Mouse (Mus musculus): Measurements from ENCODE around the gene Acer3. TPM values are rescaled to one million over a fixed set of nuclear protein-coding genes. Genes with fewer than 3 reads are reported as not detected.
A peak's percentile ranks its signal among the peaks of the same experiment; 100 is the strongest.

Gene Acer3
- polyA plus RNA-seq, 1 experiment from 2014 or later: 39.0 TPM

DNA sequence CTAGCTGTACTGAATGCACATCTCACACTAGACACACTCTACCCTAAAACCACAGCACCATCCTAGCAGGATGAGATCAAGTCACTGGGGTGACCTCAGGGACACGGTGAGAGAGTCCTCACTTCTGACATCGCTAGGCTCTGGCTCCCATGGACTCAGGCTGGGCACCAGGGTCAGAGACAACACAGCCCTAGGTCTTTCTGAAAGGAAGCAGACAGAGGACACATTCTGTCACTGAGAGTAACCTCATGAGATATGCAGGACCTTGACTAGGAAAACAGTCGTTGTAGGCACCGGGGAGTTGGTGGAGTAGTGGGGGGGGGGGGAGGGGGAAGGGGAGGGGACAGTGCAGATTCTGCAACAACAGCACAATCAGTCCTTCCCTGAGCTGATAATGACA is 147.6 kb downstream of the Acer3 start:
- WGBS (ENCODE audit: missing documents): 52% methylated on average over 4 of the region's 4 CpGs
- Histone ChIP-seq H3K36me3 (ENCODE audit: inconsistent target) (no peaks in the 10 kb centered on the region), H3K27ac (no peak overlapping the region), H3K79me2 (ENCODE audit: inconsistent target) (no peaks in the 10 kb centered on the region), H3K4me3 (ENCODE audit: inconsistent target) (no peak overlapping the region)

DNA sequence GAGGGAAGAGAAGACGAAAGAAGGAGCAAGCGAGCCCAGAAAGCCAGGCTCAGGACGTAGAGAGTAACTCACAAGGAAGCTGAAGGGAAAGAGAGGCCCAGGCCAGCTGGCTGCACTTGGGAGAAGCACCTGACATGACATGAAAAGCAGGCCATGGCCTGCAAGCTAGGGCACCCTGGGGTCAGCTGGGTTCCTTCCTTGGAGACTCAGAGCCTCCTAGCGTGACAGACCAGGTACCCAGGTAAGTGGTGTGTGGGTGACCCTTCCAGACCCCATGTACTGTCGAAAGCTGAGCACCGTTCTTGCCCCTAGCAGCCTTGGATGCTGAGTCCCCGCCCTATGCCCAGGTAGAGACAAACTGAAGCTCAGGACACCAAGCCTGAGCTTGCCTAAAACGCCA is 148.3 kb downstream of the Acer3 start:
- H3K79me2 ChIP-seq (ENCODE audit: inconsistent target): no peaks in the 10 kb centered on the region
- 96% methylated on average over 8 of the region's 8 CpGs for WGBS (ENCODE audit: missing documents)
- H3K36me3 ChIP-seq (ENCODE audit: inconsistent target): no peaks in the 10 kb centered on the region
- H3K4me3 ChIP-seq (ENCODE audit: inconsistent target): no peak overlapping the region
- peak overlapping the region; percentile 79; the same call in 1 of the 2 replicates for H3K27ac ChIP-seq

DNA sequence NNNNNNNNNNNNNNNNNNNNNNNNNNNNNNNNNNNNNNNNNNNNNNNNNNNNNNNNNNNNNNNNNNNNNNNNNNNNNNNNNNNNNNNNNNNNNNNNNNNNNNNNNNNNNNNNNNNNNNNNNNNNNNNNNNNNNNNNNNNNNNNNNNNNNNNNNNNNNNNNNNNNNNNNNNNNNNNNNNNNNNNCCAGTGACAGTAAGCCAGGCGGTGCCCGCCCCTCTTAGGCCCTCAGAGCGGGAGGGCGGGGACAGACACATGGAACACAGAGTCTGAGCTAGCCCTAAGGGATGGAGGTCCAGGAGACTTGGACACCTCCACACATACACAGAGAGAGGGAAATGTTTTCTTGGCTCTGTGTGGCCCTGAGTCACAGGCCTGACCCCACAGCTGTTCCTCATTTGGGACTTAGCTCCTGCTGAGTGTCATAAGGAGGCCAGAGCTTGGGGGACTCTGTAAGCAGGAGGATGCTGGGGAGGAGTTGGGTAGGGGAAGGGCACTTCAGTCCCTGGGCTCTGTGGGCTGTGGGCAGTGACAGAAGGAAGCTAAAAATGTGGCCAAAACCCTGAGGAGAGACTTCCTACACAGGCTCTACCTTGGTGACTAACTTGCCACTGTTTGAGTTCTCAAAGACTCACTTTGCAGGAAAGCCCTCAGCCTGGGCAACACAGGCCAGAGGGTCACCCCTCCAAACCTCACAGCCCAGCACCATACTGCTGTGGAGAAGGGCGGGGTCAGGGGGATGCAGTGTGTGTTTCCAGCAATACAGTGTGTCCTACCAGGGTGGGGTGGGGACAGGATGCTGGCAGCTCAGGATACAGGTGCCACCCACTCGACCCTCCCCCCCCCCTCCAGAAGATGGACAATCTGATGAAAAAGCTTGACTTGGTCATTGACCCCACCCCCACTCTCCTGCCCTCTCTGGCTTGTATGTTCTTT is 149.6 kb downstream of the Acer3 start:
- peaks cover 5% of the 10 kb centered on the region; the same call in 1 of the 2 replicates for H3K79me2 ChIP-seq (ENCODE audit: inconsistent target)
- H3K4me3 ChIP-seq (ENCODE audit: inconsistent target): no peak overlapping the region
- peak overlapping the region; percentile 79 for H3K27ac ChIP-seq
- WGBS (ENCODE audit: missing documents): 8% methylated on average over 4 of the region's 6 CpGs
- H3K36me3 ChIP-seq (ENCODE audit: inconsistent target): no peaks in the 10 kb centered on the region

DNA sequence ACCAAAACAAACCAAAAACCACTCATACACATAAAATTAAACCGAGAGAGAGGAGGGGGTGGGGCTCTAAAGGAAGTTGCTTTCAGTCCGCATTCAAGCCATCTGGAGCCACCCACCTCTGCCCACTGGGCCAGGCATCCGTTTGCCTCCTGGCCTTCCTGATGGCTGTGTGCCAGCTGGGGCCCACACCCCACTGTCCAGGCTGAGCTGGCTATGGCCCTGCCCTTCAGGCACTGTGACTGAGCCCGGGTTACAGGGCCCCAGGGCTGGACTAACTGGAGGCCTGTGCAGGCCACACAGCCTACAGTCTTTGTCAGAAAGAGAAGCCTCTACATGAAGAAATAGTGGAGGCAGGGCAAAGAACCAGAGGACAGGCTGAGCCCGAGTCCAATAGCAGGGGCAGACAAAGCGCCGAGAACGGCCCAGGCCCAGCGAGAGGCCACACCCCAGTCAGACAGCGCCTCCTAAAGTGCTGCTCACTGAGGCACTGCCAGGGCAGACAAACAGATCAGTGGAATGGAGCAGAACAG is 155.9 kb downstream of the Acer3 start:
- peak overlapping the region; percentile 62 for H3K27ac ChIP-seq
- H3K79me2 ChIP-seq (ENCODE audit: inconsistent target): peaks cover 5% of the 10 kb centered on the region; the same call in 1 of the 2 replicates
- no peaks in the 10 kb centered on the region for H3K36me3 ChIP-seq (ENCODE audit: inconsistent target)
- 17% methylated on average over 10 of the region's 10 CpGs for WGBS (ENCODE audit: missing documents)
- no peak overlapping the region for H3K4me3 ChIP-seq (ENCODE audit: inconsistent target)

DNA sequence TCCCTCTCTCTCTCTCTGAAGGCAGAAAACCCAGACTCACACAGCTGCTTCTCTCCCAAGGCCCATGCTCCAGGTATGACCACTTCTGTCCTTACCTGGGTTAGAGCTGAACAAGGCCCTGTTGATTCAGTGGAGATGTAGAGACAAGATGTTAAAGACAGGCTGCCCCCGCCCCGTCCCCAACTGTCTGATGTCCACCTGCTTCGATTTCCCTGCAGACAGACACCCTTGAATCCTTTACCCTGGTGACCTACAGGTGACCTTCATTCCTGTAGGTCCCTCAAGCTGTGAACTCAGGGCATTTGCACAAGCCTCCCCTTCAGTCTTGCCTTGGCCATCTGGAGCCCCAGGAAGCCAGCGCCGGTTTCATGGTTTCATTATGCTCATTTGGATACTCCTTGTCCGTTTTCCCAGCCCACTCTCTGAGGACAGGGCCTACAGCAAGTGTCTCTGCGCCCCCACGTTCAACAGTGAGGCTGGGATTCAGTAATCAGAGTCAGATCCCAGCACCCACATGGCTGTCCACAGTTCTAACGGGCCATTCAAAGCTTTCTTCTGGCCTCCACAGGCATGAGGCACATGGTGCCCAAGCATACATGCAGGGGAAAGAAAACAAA is 156.5 kb downstream of the Acer3 start:
- no peaks in the 10 kb centered on the region for H3K36me3 ChIP-seq (ENCODE audit: inconsistent target)
- H3K79me2 ChIP-seq (ENCODE audit: inconsistent target): peaks cover 5% of the 10 kb centered on the region; the same call in 1 of the 2 replicates
- no peak overlapping the region for H3K4me3 ChIP-seq (ENCODE audit: inconsistent target)
- WGBS (ENCODE audit: missing documents): 70% methylated on average over 9 of the region's 9 CpGs
- H3K27ac ChIP-seq: peak overlapping the region; percentile 62

DNA sequence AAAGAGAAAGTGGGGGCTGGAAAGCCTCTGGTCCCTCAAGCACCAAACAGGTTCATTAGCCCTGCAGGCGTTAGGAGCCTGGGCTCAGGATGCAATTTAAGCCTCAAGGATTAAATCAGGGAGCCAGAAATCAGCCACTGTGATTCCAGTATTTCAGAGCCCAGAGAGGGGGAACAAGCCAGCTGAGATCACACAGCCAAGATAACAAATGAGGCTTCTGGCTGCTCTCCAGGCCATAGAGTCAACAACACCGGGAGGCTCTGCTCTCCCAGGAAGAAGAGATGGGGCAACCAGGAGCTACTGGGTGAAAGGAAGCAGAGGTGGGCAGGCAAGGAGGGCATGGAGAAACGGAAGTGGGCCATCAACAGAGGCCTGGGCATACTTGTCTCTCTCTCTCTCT is 157.3 kb downstream of the Acer3 start:
- 58% methylated on average over 3 of the region's 3 CpGs for WGBS (ENCODE audit: missing documents)
- peaks cover 5% of the 10 kb centered on the region; the same call in 1 of the 2 replicates for H3K79me2 ChIP-seq (ENCODE audit: inconsistent target)
- H3K36me3 ChIP-seq (ENCODE audit: inconsistent target): no peaks in the 10 kb centered on the region
- no peak overlapping the region for H3K27ac ChIP-seq
- H3K4me3 ChIP-seq (ENCODE audit: inconsistent target): no peak overlapping the region

DNA sequence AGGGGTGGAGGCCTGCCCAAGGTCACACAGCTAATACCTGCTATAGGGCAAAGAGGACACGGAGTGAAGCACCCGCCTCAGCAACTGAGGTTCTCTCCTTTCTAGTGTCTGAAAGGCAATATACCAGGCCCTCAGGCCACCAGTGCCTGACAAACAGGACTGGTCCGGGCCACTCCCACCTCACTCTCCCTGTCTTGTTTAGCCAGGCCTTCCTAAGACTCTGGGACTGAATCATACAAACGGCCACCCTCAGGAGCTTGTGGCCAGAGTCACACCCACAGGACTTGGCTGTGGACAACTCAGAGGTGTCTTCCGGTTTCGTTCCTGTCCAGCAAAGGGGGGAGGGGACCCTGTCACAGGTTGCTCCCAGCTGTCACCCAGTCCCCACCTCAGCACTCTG is 158.8 kb downstream of the Acer3 start:
- Histone ChIP-seq H3K4me3 (ENCODE audit: inconsistent target) (no peak overlapping the region), H3K36me3 (ENCODE audit: inconsistent target) (no peaks in the 10 kb centered on the region), H3K79me2 (ENCODE audit: inconsistent target) (peaks cover 5% of the 10 kb centered on the region; the same call in 1 of the 2 replicates), H3K27ac (no peak overlapping the region)
- 80% methylated on average over 6 of the region's 6 CpGs for WGBS (ENCODE audit: missing documents)

DNA sequence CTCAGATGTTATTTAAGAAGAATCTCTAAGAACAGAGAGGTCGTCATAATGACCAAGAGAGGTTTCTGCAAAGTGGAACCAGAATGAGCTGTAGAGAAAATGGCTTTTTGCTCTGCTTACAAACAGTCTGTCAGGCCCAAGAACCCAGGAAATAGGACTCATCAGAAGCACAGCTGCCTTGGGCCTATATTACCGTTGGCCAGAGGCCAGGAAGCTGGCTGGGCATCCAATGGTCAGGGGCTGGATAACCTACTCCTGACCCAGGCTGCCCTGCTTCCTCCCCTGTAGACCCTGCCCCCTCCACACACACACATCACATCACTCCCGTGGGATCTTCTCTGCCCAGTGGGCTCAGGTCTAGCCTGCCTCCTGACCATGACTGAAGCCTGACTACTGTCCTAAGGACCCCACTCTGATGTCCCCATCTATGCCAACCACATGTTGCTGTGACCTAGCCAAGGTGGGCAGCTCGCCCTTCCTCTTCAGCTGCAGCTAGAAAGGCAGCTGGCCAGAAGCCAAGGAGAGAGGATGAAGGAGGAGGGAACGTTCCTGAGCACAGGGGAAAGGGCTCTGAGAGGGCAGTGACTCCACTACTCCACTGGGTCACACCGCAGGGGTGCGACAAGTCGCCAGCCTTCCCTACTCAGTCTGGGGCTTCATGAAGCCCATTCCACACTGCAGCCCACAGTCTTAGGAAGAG is 160.8 kb downstream of the Acer3 start:
- WGBS (ENCODE audit: missing documents): 57% methylated on average over 8 of the region's 8 CpGs
- H3K36me3 ChIP-seq (ENCODE audit: inconsistent target): no peaks in the 10 kb centered on the region
- H3K4me3 ChIP-seq (ENCODE audit: inconsistent target): no peak overlapping the region
- no peak overlapping the region for H3K27ac ChIP-seq
- no peaks in the 10 kb centered on the region for H3K79me2 ChIP-seq (ENCODE audit: inconsistent target)

DNA sequence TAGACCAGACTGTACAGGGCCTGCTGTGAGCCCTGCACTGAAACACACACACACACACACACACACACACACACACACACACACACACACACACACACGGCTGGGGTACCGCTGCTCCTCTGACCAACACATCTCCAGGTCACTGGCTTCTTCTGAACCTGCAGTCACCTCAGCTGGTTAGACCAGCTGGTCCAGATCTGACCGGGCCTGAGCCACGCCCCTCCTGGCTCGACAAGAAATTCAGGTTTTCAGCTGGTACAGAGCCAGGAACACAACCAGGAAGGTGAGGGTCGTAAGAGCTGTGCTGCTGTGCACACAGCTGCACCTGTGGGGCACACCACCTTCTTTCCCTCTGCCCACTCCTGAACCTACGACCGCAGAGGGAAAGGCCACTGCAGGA is 162.5 kb downstream of the Acer3 start:
- no peaks in the 10 kb centered on the region for H3K79me2 ChIP-seq (ENCODE audit: inconsistent target)
- 82% methylated on average over 6 of the region's 8 CpGs for WGBS (ENCODE audit: missing documents)
- no peaks in the 10 kb centered on the region for H3K36me3 ChIP-seq (ENCODE audit: inconsistent target)
- H3K27ac ChIP-seq: no peak overlapping the region
- no peak overlapping the region for H3K4me3 ChIP-seq (ENCODE audit: inconsistent target)

DNA sequence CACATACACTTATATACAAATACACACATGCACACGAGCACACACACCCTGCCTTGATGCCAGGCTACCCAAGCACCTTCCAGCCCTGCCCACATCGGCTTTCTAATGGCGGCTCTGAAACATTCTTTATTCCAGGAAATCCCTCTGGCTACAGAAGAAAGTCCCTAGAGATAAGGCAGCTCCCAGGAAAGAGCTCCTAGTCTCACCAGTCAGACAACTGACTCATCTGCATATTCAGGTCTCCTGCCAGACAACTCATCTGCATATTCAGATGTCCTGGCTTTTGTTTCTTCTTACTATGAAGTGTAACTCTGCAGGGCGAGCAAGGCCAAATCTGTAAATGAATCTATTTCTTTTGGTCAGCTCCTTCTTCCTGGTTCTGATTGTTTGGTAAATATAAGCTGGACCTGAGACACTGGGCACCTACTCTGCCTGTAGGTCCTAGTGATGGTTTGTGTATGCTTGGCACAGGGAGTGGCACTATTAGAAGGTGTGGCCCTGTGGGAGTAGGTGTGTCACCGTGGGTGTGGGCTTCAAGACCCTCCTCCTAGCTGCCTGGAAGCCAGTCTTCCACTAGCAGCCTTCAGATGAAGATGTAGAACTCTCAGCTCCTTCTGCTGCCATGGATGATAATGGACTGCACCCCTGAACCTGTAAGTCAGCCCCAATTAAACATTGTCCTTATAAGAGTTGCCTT is 163.2 kb downstream of the Acer3 start:
- no peaks in the 10 kb centered on the region for H3K36me3 ChIP-seq (ENCODE audit: inconsistent target)
- no peaks in the 10 kb centered on the region for H3K79me2 ChIP-seq (ENCODE audit: inconsistent target)
- H3K4me3 ChIP-seq (ENCODE audit: inconsistent target): no peak overlapping the region
- 90% methylated on average over 5 of the region's 5 CpGs for WGBS (ENCODE audit: missing documents)
- no peak overlapping the region for H3K27ac ChIP-seq

Other genes with a start within 250 kb of the Acer3 start
- 19.5 to 48.5 TPM (median 22.7 TPM) in 3 replicates for gene Myo7a, start 201.7 kb downstream of the Acer3 start, polyA plus RNA-seq (2018)
- gene Omp, start 175.7 kb downstream of the Acer3 start, polyA plus RNA-seq (2018): 0.11 TPM in 1 of 3 replicates, not detected in the others
- 5.5 to 8.5 TPM (median 5.9 TPM) in 3 replicates for gene Capn5, start 142.9 kb downstream of the Acer3 start, polyA plus RNA-seq (2018)
- gene B3gnt6, start 121.7 kb downstream of the Acer3 start, polyA plus RNA-seq (2018): 0.18 TPM in 1 of 3 replicates, not detected in the others
- gene Tsku, start 40.1 kb upstream of the Acer3 start, polyA plus RNA-seq (2018): 3.6 to 10.4 TPM (median 4.7 TPM) in 3 replicates
- not detected in 3 replicates for gene Gucy2d, start 119.2 kb upstream of the Acer3 start, polyA plus RNA-seq (2018)
- 0.12 to 0.22 TPM (median 0.19 TPM) in 3 replicates for gene Lrrc32, start 168.1 kb upstream of the Acer3 start, polyA plus RNA-seq (2018)